Mouse (Mus musculus): ENCODE results near the gene Tmprss9. TPM values are rescaled to one million over a fixed set of nuclear protein-coding genes. Genes with fewer than 3 reads are reported as not detected.

The Tmprss9 gene
- polyA plus RNA-seq, 1 experiment = 0.03 TPM

GRCm38 (mm10) chr10:80915736-80916135 lies 44.1 kb downstream of the Tmprss9 start:
- peaks cover 32% of the 10 kb centered on the region for H3K36me3 ChIP-seq (ENCODE audit: control insufficient read depth)
- TF ChIP-seq GATA1 (IDR thresholded peaks at IDR 0.05; ENCODE audit: low read length) (no peak), TAL1 (IDR thresholded peaks at IDR 0.05; ENCODE audit: low read length) (no peak)
- H3K9me3 ChIP-seq (ENCODE audit: control insufficient read depth, low read length) = no peaks in the 10 kb centered on the region
- H3K27me3 ChIP-seq (ENCODE audit: control insufficient read depth) = peaks cover 29% of the 10 kb centered on the region
- H3K4me3 ChIP-seq (replicated peaks) = no peak overlapping the region
- peaks cover 55% of the 10 kb centered on the region for H3K4me1 ChIP-seq (ENCODE audit: control insufficient read depth)

GRCm38 (mm10) chr10:80917336-80917778 lies 45.7 kb downstream of the Tmprss9 start:
- Histone ChIP-seq H3K36me3 (ENCODE audit: control insufficient read depth) (peaks cover 16% of the 10 kb centered on the region), H3K4me1 (ENCODE audit: control insufficient read depth) (peaks cover 61% of the 10 kb centered on the region), H3K27me3 (ENCODE audit: control insufficient read depth) (peaks cover 40% of the 10 kb centered on the region), H3K4me3 (replicated peaks) (peak overlapping the region; percentile 81), H3K9me3 (ENCODE audit: control insufficient read depth, low read length) (no peaks in the 10 kb centered on the region)
- no peak for TF ChIP-seq GATA1 (IDR thresholded peaks at IDR 0.05; ENCODE audit: low read length)
- TF ChIP-seq TAL1 (IDR thresholded peaks at IDR 0.05; ENCODE audit: low read length) = no peak

- peaks cover 12% of the 10 kb centered on the region for H3K36me3 ChIP-seq (ENCODE audit: control insufficient read depth)
- TF ChIP-seq TAL1 (IDR thresholded peaks at IDR 0.05; ENCODE audit: low read length) (no peak), GATA1 (IDR thresholded peaks at IDR 0.05; ENCODE audit: low read length) (no peak)
- peaks cover 57% of the 10 kb centered on the region for H3K4me1 ChIP-seq (ENCODE audit: control insufficient read depth)
- no peaks in the 10 kb centered on the region for H3K9me3 ChIP-seq (ENCODE audit: control insufficient read depth, low read length)
- peak within 1 kb of the TSS; percentile 81 for H3K4me3 ChIP-seq (replicated peaks)
- peaks cover 42% of the 10 kb centered on the region for H3K27me3 ChIP-seq (ENCODE audit: control insufficient read depth)
Measured at GRCm38 (mm10) chr10:80917779-80918434, 46.3 kb downstream of the Tmprss9 start, which contains the start of gene Lmnb2. Lmnb2 (minus strand) TSS chr10:80918245.

- Histone ChIP-seq H3K27me3 (ENCODE audit: control insufficient read depth) (peaks cover 44% of the 10 kb centered on the region), H3K4me1 (ENCODE audit: control insufficient read depth) (peaks cover 26% of the 10 kb centered on the region), H3K36me3 (ENCODE audit: control insufficient read depth) (no peaks in the 10 kb centered on the region), H3K9me3 (ENCODE audit: control insufficient read depth, low read length) (no peaks in the 10 kb centered on the region), H3K4me3 (replicated peaks) (peak overlapping the region; percentile 16)
- TF ChIP-seq TAL1 (IDR thresholded peaks at IDR 0.05; ENCODE audit: low read length) (no peak), GATA1 (IDR thresholded peaks at IDR 0.05; ENCODE audit: low read length) (no peak)
Measured at GRCm38 (mm10) chr10:80921923-80922322, 50.3 kb downstream of the Tmprss9 start.

- H3K27me3 ChIP-seq (ENCODE audit: control insufficient read depth) = peaks cover 35% of the 10 kb centered on the region
- no peaks in the 10 kb centered on the region for H3K36me3 ChIP-seq (ENCODE audit: control insufficient read depth)
- no peak for TF ChIP-seq TAL1 (IDR thresholded peaks at IDR 0.05; ENCODE audit: low read length)
- no peak for TF ChIP-seq GATA1 (IDR thresholded peaks at IDR 0.05; ENCODE audit: low read length)
- H3K4me3 ChIP-seq (replicated peaks) = no peak overlapping the region
- peaks cover 29% of the 10 kb centered on the region for H3K4me1 ChIP-seq (ENCODE audit: control insufficient read depth)
- peaks cover 4% of the 10 kb centered on the region; the same call in 1 of the 2 replicates for H3K9me3 ChIP-seq (ENCODE audit: control insufficient read depth, low read length)
Measured at GRCm38 (mm10) chr10:80925472-80925871, 53.8 kb downstream of the Tmprss9 start.

- peaks cover 53% of the 10 kb centered on the region for H3K27me3 ChIP-seq (ENCODE audit: control insufficient read depth)
- peaks cover 48% of the 10 kb centered on the region for H3K4me1 ChIP-seq (ENCODE audit: control insufficient read depth)
- H3K36me3 ChIP-seq (ENCODE audit: control insufficient read depth) = no peaks in the 10 kb centered on the region
- peak overlapping the region; percentile 60 for H3K4me3 ChIP-seq (replicated peaks)
- peaks cover 12% of the 10 kb centered on the region; the same call in 1 of the 2 replicates for H3K9me3 ChIP-seq (ENCODE audit: control insufficient read depth, low read length)
- TF ChIP-seq GATA1 (IDR thresholded peaks at IDR 0.05; ENCODE audit: low read length) = no peak
- TF ChIP-seq TAL1 (IDR thresholded peaks at IDR 0.05; ENCODE audit: low read length) = no peak
Measured at GRCm38 (mm10) chr10:80928586-80929298, 57.1 kb downstream of the Tmprss9 start.

- Histone ChIP-seq H3K4me1 (ENCODE audit: control insufficient read depth) (peaks cover 48% of the 10 kb centered on the region), H3K4me3 (replicated peaks) (peak within 1 kb of the TSS; percentile 60), H3K36me3 (ENCODE audit: control insufficient read depth) (no peaks in the 10 kb centered on the region), H3K27me3 (ENCODE audit: control insufficient read depth) (peaks cover 61% of the 10 kb centered on the region), H3K9me3 (ENCODE audit: control insufficient read depth, low read length) (peaks cover 12% of the 10 kb centered on the region; the same call in 1 of the 2 replicates)
- TF ChIP-seq TAL1 (IDR thresholded peaks at IDR 0.05; ENCODE audit: low read length) (no peak), GATA1 (IDR thresholded peaks at IDR 0.05; ENCODE audit: low read length) (no peak)
Measured at GRCm38 (mm10) chr10:80929299-80930226, 57.9 kb downstream of the Tmprss9 start, which contains the start of gene Gadd45b. Gadd45b (plus strand) TSS chr10:80930073.

GRCm38 (mm10) chr10:80930361-80931152 lies 58.9 kb downstream of the Tmprss9 start:
- no peak for TF ChIP-seq TAL1 (IDR thresholded peaks at IDR 0.05; ENCODE audit: low read length)
- H3K4me3 ChIP-seq (replicated peaks) = peak overlapping the region; percentile 59
- H3K9me3 ChIP-seq (ENCODE audit: control insufficient read depth, low read length) = peaks cover 12% of the 10 kb centered on the region; the same call in 1 of the 2 replicates
- H3K36me3 ChIP-seq (ENCODE audit: control insufficient read depth) = no peaks in the 10 kb centered on the region
- peaks cover 47% of the 10 kb centered on the region for H3K4me1 ChIP-seq (ENCODE audit: control insufficient read depth)
- H3K27me3 ChIP-seq (ENCODE audit: control insufficient read depth) = peaks cover 71% of the 10 kb centered on the region

Data from erythroblast, embryonic 14.5 days (primary cell).